Mouse (Mus musculus): ENCODE measurements around the gene Igll1.
"Not testable (repeated sequence)": the region's sequence is repeated elsewhere in the genome, so short reads cannot be mapped to it uniquely, and the experiment has no call there.

Igll1 gene

GRCm38 (mm10) chr16:16863978-16864377 is at the start of gene Igll1:
Gene Igll1, minus strand, starts transcription at chr16:16863985.
- no peak for DNase-seq (ENCODE audit: low read depth)

- no peak for DNase-seq (ENCODE audit: low read depth)
These were observed 49.7 kb upstream of the Igll1 start for GRCm38 (mm10) chr16:16913440-16913839.

- DNase-seq (ENCODE audit: low read depth): peak; percentile 78
These were observed 48.1 kb upstream of the Igll1 start for GRCm38 (mm10) chr16:16911641-16912597.

GRCm38 (mm10) chr16:16907799-16908198 is 44.0 kb upstream of the Igll1 start:
- DNase-seq (ENCODE audit: low read depth): no peak

- no peak for DNase-seq (ENCODE audit: low read depth)
These were observed 39.4 kb upstream of the Igll1 start for GRCm38 (mm10) chr16:16903188-16903587.

GRCm38 (mm10) chr16:16902329-16902728 is 38.5 kb upstream of the Igll1 start:
- DNase-seq (ENCODE audit: low read depth): no peak

- no peak for DNase-seq (ENCODE audit: low read depth)
These were observed 33.3 kb upstream of the Igll1 start for GRCm38 (mm10) chr16:16897056-16897584.

- peak; percentile 96 for DNase-seq (ENCODE audit: low read depth)
These were observed 32.7 kb upstream of the Igll1 start, which contains the start of gene Ppm1f for GRCm38 (mm10) chr16:16896382-16897055. Gene Ppm1f, plus strand, starts transcription at chr16:16896469.

GRCm38 (mm10) chr16:16896015-16896381 is 32.2 kb upstream of the Igll1 start:
- DNase-seq (ENCODE audit: low read depth): no peak

GRCm38 (mm10) chr16:16892366-16892765 is 28.6 kb upstream of the Igll1 start:
- DNase-seq (ENCODE audit: low read depth): no peak

- no peak for DNase-seq (ENCODE audit: low read depth)
These were observed 24.6 kb upstream of the Igll1 start for GRCm38 (mm10) chr16:16888341-16888740.

- DNase-seq (ENCODE audit: low read depth): no peak
These were observed 15.2 kb upstream of the Igll1 start for GRCm38 (mm10) chr16:16879025-16879424.

- DNase-seq (ENCODE audit: low read depth): peak; percentile 97
These were observed 7.0 kb upstream of the Igll1 start, which contains the start of the genes Top3b and Vpreb1 for GRCm38 (mm10) chr16:16870617-16871331. Gene Top3b, plus strand, starts transcription at chr16:16870736. Gene Vpreb1, minus strand, starts transcription at chr16:16870843.

- no peak for DNase-seq (ENCODE audit: low read depth)
These were observed 6.4 kb upstream of the Igll1 start for GRCm38 (mm10) chr16:16870241-16870616.

GRCm38 (mm10) chr16:16865696-16866561 is 2.1 kb upstream of the Igll1 start:
- peak; percentile 61 for DNase-seq (ENCODE audit: low read depth)

GRCm38 (mm10) chr16:16865217-16865616 is 1.4 kb upstream of the Igll1 start:
- peak; percentile 95 for DNase-seq (ENCODE audit: low read depth)

GRCm38 (mm10) chr16:16862288-16862687 is 1.5 kb downstream of the Igll1 start:
- no peak for DNase-seq (ENCODE audit: low read depth)

GRCm38 (mm10) chr16:16856731-16857476 is 6.9 kb downstream of the Igll1 start:
- DNase-seq (ENCODE audit: low read depth): no peak

GRCm38 (mm10) chr16:16856054-16856453 is 7.7 kb downstream of the Igll1 start:
- DNase-seq (ENCODE audit: low read depth): not testable (repeated sequence)

- DNase-seq (ENCODE audit: low read depth): no peak
These were observed 8.2 kb downstream of the Igll1 start for GRCm38 (mm10) chr16:16855541-16855940.

Measured in 416B (cell line).